Mouse (Mus musculus): ENCODE measurements at regions not wholly inside any gene's neighbourhood (a gene's known extent, or its start where the extent isn't known, plus 50 kb on each side); places are given as distances from the start of the nearest gene placed in this dataset.

- no peaks in the 10 kb centered on the region for H3K4me1 ChIP-seq
- H3K27me3 ChIP-seq: no peaks in the 10 kb centered on the region
- H3K27ac ChIP-seq (replicated peaks): no peak overlapping the region
- H3K4me3 ChIP-seq: no peak overlapping the region
- no peaks in the 10 kb centered on the region for H3K9me3 ChIP-seq
- H3K9ac ChIP-seq (replicated peaks): no peak overlapping the region
- ATAC-seq (replicated peaks): no peak
- H3K36me3 ChIP-seq: no peaks in the 10 kb centered on the region
- H3K4me2 ChIP-seq (replicated peaks): no peak overlapping the region
These were observed 563.2 kb upstream of the Pcdh20 start for GRCm38 (mm10) chr14:89034390-89034789.

GRCm38 (mm10) chr14:89011440-89011839 is 540.2 kb upstream of the Pcdh20 start:
- WGBS: 93% methylated on average over 2 of the region's 2 CpGs
- H3K9me3 ChIP-seq: no peaks in the 10 kb centered on the region
- no peaks in the 10 kb centered on the region for H3K27me3 ChIP-seq
- ATAC-seq (replicated peaks): no peak
- H3K9ac ChIP-seq (replicated peaks): no peak overlapping the region
- no peaks in the 10 kb centered on the region for H3K36me3 ChIP-seq
- no peak overlapping the region for H3K27ac ChIP-seq (replicated peaks)
- no peak overlapping the region for H3K4me2 ChIP-seq (replicated peaks)
- H3K4me1 ChIP-seq: no peaks in the 10 kb centered on the region
- H3K4me3 ChIP-seq: no peak overlapping the region

- Histone ChIP-seq H3K27ac (replicated peaks) (no peak overlapping the region), H3K4me2 (replicated peaks) (no peak overlapping the region), H3K36me3 (no peaks in the 10 kb centered on the region), H3K4me1 (no peaks in the 10 kb centered on the region), H3K27me3 (no peaks in the 10 kb centered on the region), H3K9ac (replicated peaks) (no peak overlapping the region), H3K9me3 (no peaks in the 10 kb centered on the region), H3K4me3 (no peak overlapping the region)
- ATAC-seq (replicated peaks): no peak
- 27% methylated on average over 1 of the region's 1 CpGs for WGBS
These were observed 538.5 kb upstream of the Pcdh20 start for GRCm38 (mm10) chr14:89009648-89010047.

- ATAC-seq (replicated peaks): no peak
- Histone ChIP-seq H3K27ac (replicated peaks) (no peak overlapping the region), H3K27me3 (no peaks in the 10 kb centered on the region), H3K4me1 (no peaks in the 10 kb centered on the region), H3K4me3 (no peak overlapping the region), H3K4me2 (replicated peaks) (no peak overlapping the region), H3K9ac (replicated peaks) (no peak overlapping the region), H3K36me3 (no peaks in the 10 kb centered on the region), H3K9me3 (no peaks in the 10 kb centered on the region)
- WGBS: 10% methylated on average over 6 of the region's 6 CpGs
These were observed 510.7 kb upstream of the Pcdh20 start for GRCm38 (mm10) chr14:88981895-88982294.

- Histone ChIP-seq H3K4me2 (replicated peaks) (no peak overlapping the region), H3K27ac (replicated peaks) (no peak overlapping the region), H3K9ac (replicated peaks) (no peak overlapping the region), H3K27me3 (no peaks in the 10 kb centered on the region), H3K4me1 (no peaks in the 10 kb centered on the region), H3K9me3 (no peaks in the 10 kb centered on the region), H3K36me3 (no peaks in the 10 kb centered on the region), H3K4me3 (no peak overlapping the region)
- no peak for ATAC-seq (replicated peaks)
- WGBS: 83% methylated on average over 1 of the region's 1 CpGs
These were observed 504.8 kb upstream of the Pcdh20 start for GRCm38 (mm10) chr14:88976007-88976406.

- no peaks in the 10 kb centered on the region for H3K36me3 ChIP-seq
- no peak overlapping the region for H3K4me3 ChIP-seq
- no peak for ATAC-seq (replicated peaks)
- WGBS: 64% methylated on average over 1 of the region's 1 CpGs
- no peaks in the 10 kb centered on the region for H3K27me3 ChIP-seq
- H3K9me3 ChIP-seq: no peaks in the 10 kb centered on the region
- no peak overlapping the region for H3K4me2 ChIP-seq (replicated peaks)
- no peak overlapping the region for H3K9ac ChIP-seq (replicated peaks)
- H3K4me1 ChIP-seq: no peaks in the 10 kb centered on the region
- H3K27ac ChIP-seq (replicated peaks): no peak overlapping the region
These were observed 463.4 kb upstream of the Pcdh20 start for GRCm38 (mm10) chr14:88934569-88934968.

Data from forebrain, embryonic 15.5 days (tissue).